Mouse (Mus musculus): ENCODE measurements around the gene Atp10b. TPM values are rescaled to one million over a fixed set of nuclear protein-coding genes. Genes with fewer than 3 reads are reported as not detected.

The Atp10b gene
- polyA plus RNA-seq, 1 experiment from 2014 or later: not detected

Other genes starting within 250 kb of the Atp10b start
- gene Gm9972, start 114.1 kb upstream of the Atp10b start, polyA plus RNA-seq (2014; fragmentation: Nextera tagmentation; extraction: Ambion mirVana): not detected in 2 replicates

Measured in heart, embryonic 11.5 days (tissue).